Mouse (Mus musculus) heart, adult 2 months (tissue): ENCODE data around the gene Ppfibp2.

Experiments used
- CTCF ChIP-seq: fragments of 200-600 bp; IDR thresholded peaks from 2 replicates; pipeline ENCODE4 v1.8.1; 2022; ENCODE audit warnings: antibody characterized with exemption, mild to moderate bottlenecking, moderate library complexity
- EP300 ChIP-seq: fragments of 200-500 bp; IDR thresholded peaks from 2 replicates; pipeline ENCODE4 v1.6.1; 2011; ENCODE audit warnings: low read depth, low read length, control low read depth; ENCODE audit not compliant: insufficient read depth
- POLR2A ChIP-seq: fragments of 200-500 bp; IDR thresholded peaks from 2 replicates; pipeline ENCODE4 v1.6.1; 2011; ENCODE audit warnings: mild to moderate bottlenecking, low read depth, low read length, control low read depth; ENCODE audit not compliant: insufficient read depth

DNA sequence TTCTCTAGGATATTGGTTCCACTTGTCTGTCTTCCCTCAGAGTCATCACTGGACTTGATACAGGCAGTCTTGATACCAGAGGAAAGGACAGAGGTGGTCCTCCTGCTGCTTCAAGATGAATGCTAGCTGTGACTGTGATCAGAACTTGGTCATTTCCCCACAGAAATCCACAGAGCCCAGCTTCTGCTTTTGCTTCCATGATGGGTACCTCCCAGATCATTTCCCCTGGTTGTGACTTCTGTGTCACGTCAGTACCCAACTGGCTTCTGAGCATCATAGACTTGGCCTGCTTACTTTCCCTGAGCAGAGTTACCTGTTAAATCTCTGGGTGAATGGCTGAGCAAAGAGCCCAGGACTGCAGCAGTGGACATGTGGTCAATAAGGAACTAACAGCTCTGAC is 12.8 kb downstream of the Ppfibp2 start:
- no peak for TF ChIP-seq POLR2A
- TF ChIP-seq CTCF = no peak
- no peak for TF ChIP-seq EP300
